Mouse (Mus musculus): Measurements from ENCODE around the gene Fbrsl1. TPM values are rescaled to one million over a fixed set of nuclear protein-coding genes. Genes with fewer than 3 reads are reported as not detected.

Gene Fbrsl1
- polyA plus RNA-seq, 1 experiment from 2014 or later: 12.7 TPM

DNA sequence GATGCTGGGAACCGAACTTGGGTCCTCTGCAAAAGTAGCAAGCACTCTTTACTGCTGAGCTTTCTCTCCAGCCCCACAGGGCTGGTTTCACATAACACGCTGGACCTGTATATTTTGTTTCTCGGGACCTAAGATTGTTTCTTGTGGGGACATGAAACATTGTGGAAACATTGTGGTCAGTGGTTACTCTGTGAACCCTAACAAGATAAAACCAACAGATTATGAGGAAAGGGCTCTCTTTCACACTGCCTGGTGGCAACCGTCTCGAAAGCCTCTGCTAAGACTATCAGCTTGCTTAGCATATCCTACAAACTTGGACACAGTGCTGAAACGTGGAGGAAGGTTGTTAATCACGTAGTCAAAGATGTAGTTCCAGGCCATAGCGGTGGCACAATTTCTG, 101.3 kb downstream of the Fbrsl1 start:
- H3K27ac ChIP-seq: no peak overlapping the region
- H3K27me3 ChIP-seq: peaks cover 15% of the 10 kb centered on the region; the same call in 1 of the 2 replicates
- no peak overlapping the region for H3K9ac ChIP-seq
- whole genome bisulfite sequencing: 78% methylated on average over 8 of the region's 8 CpGs
- no peak overlapping the region for H3K4me2 ChIP-seq
- H3K9me3 ChIP-seq: no peaks in the 10 kb centered on the region
- no peak for ATAC-seq (ENCODE audit: borderline replicate concordance, extremely low read depth, low FRiP score, low TSS enrichment)
- H3K4me1 ChIP-seq: peaks cover 12% of the 10 kb centered on the region
- no peaks in the 10 kb centered on the region for H3K36me3 ChIP-seq
- no peak overlapping the region for H3K4me3 ChIP-seq

DNA sequence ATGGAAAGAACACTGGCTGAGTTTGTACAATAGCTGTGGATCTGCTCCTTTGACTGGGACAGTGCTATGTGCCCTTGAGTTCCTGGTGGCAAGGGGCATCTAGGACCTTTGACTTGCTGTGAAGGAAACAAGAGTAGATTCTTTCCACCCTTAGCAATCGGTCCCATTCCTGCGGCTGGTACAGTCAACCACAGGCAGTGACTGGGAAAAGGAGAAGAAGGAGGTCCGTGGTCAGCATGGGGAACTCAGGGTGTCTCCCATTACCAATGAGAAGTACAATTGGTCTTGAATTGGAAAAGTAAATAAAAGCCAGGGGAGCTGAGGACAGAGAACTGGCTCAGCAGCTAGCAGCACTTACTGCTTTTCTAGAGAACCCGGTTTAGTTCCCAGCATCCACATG, 102.8 kb downstream of the Fbrsl1 start:
- Histone ChIP-seq H3K4me2 (no peak overlapping the region), H3K36me3 (no peaks in the 10 kb centered on the region), H3K4me3 (no peak overlapping the region), H3K4me1 (peaks cover 12% of the 10 kb centered on the region), H3K9ac (no peak overlapping the region), H3K9me3 (no peaks in the 10 kb centered on the region), H3K27me3 (peaks cover 21% of the 10 kb centered on the region), H3K27ac (peak overlapping the region; percentile 74; the same call in 1 of the 2 replicates)
- no peak for ATAC-seq (ENCODE audit: borderline replicate concordance, extremely low read depth, low FRiP score, low TSS enrichment)
- WGBS: 77% methylated on average over 4 of the region's 4 CpGs

- Histone ChIP-seq H3K4me1 (peaks cover 12% of the 10 kb centered on the region), H3K27me3 (peaks cover 21% of the 10 kb centered on the region), H3K27ac (peak within 1 kb of the TSS; percentile 74), H3K36me3 (no peaks in the 10 kb centered on the region), H3K9me3 (no peaks in the 10 kb centered on the region), H3K4me2 (peak within 1 kb of the TSS; percentile 95), H3K4me3 (no peak within 1 kb of the TSS), H3K9ac (no peak within 1 kb of the TSS)
- peak; percentile 48; the same call in 1 of the 2 replicates for ATAC-seq (ENCODE audit: borderline replicate concordance, extremely low read depth, low FRiP score, low TSS enrichment)
- WGBS: 49% methylated on average over 4 of the region's 4 CpGs
Measured at GRCm38 (mm10) chr5:110344524-110344923, 103.8 kb downstream of the Fbrsl1 start, which contains the start of gene Lrcol1. TSS of gene Lrcol1 (plus strand) at chr5:110344730.

- ATAC-seq (ENCODE audit: borderline replicate concordance, extremely low read depth, low FRiP score, low TSS enrichment): peak; percentile 63
- peak within 1 kb of the TSS; percentile 95 for H3K4me2 ChIP-seq
- peaks cover 21% of the 10 kb centered on the region for H3K27me3 ChIP-seq
- under 1% methylated on average over 43 of the region's 43 CpGs for WGBS
- H3K4me1 ChIP-seq: peaks cover 12% of the 10 kb centered on the region
- H3K27ac ChIP-seq: peak within 1 kb of the TSS; percentile 74
- peak within 1 kb of the TSS; percentile 60 for H3K9ac ChIP-seq
- H3K4me3 ChIP-seq: peak within 1 kb of the TSS; percentile 51
- H3K36me3 ChIP-seq: peaks cover 5% of the 10 kb centered on the region; the same call in 1 of the 2 replicates
- no peaks in the 10 kb centered on the region for H3K9me3 ChIP-seq
Measured at GRCm38 (mm10) chr5:110342648-110343284, 105.5 kb downstream of the Fbrsl1 start, which contains the start of gene P2rx2. TSS of gene P2rx2 (minus strand) at chr5:110343212.

DNA sequence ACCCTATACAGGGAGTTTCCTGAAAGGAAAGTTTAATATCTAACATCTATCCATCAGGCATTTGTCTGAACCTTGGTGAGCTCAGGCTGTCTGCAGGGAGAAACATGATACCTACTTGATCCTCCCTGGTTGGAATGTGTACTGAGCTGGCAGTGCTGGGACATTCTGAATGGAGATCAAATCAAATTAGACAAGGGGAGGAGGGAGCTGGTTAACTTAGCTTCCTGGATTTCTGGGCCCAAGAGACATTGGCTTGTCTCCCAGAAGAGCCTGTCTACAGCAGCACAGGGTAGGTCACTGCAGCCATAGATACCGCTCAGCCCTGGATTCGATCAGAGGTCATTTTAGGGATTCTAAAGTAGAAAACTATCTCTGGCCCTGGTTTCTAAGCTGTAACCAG, 109.5 kb downstream of the Fbrsl1 start:
- WGBS: 75% methylated on average over 2 of the region's 2 CpGs
- H3K27ac ChIP-seq: no peak overlapping the region
- no peak overlapping the region for H3K4me3 ChIP-seq
- H3K27me3 ChIP-seq: peaks cover 21% of the 10 kb centered on the region
- H3K4me2 ChIP-seq: no peak overlapping the region
- no peak; the same call in 1 of the 2 replicates for ATAC-seq (ENCODE audit: borderline replicate concordance, extremely low read depth, low FRiP score, low TSS enrichment)
- peaks cover 40% of the 10 kb centered on the region for H3K36me3 ChIP-seq
- no peaks in the 10 kb centered on the region for H3K9me3 ChIP-seq
- peaks cover 12% of the 10 kb centered on the region for H3K4me1 ChIP-seq
- no peak overlapping the region for H3K9ac ChIP-seq

GRCm38 (mm10) chr5:110330508-110330907, 117.8 kb downstream of the Fbrsl1 start:
- H3K4me2 ChIP-seq: no peak overlapping the region
- ATAC-seq (ENCODE audit: borderline replicate concordance, extremely low read depth, low FRiP score, low TSS enrichment): no peak
- no peaks in the 10 kb centered on the region for H3K4me1 ChIP-seq
- H3K9ac ChIP-seq: no peak overlapping the region
- no peaks in the 10 kb centered on the region for H3K27me3 ChIP-seq
- H3K36me3 ChIP-seq: peaks cover 74% of the 10 kb centered on the region
- H3K4me3 ChIP-seq: no peak overlapping the region
- 67% methylated on average over 3 of the region's 3 CpGs for WGBS
- H3K9me3 ChIP-seq: no peaks in the 10 kb centered on the region
- H3K27ac ChIP-seq: no peak overlapping the region

GRCm38 (mm10) chr5:110313127-110313526, 135.2 kb downstream of the Fbrsl1 start:
- H3K4me2 ChIP-seq: no peak overlapping the region
- no peak overlapping the region for H3K4me3 ChIP-seq
- H3K4me1 ChIP-seq: no peaks in the 10 kb centered on the region
- WGBS: 90% methylated on average over 3 of the region's 3 CpGs
- no peaks in the 10 kb centered on the region for H3K9me3 ChIP-seq
- no peaks in the 10 kb centered on the region for H3K27me3 ChIP-seq
- no peak overlapping the region for H3K9ac ChIP-seq
- H3K27ac ChIP-seq: no peak overlapping the region
- H3K36me3 ChIP-seq: peaks cover 69% of the 10 kb centered on the region
- ATAC-seq (ENCODE audit: borderline replicate concordance, extremely low read depth, low FRiP score, low TSS enrichment): no peak

Other genes starting within 250 kb of the Fbrsl1 start
- gene Ankle2, start 217.5 kb downstream of the Fbrsl1 start, polyA plus RNA-seq (2015; fragmentation: Nextera tagmentation; extraction: Ambion mirVana): 26.6 and 29.2 TPM in 2 replicates
- gene Pgam5, start 178.6 kb downstream of the Fbrsl1 start, polyA plus RNA-seq (2015; fragmentation: Nextera tagmentation; extraction: Ambion mirVana): 57.5 and 57.9 TPM in 2 replicates
- 11.3 and 12.8 TPM in 2 replicates for gene Pxmp2, start 162.3 kb downstream of the Fbrsl1 start, polyA plus RNA-seq (2015; fragmentation: Nextera tagmentation; extraction: Ambion mirVana)
- gene Pole, start 162.2 kb downstream of the Fbrsl1 start, polyA plus RNA-seq (2015; fragmentation: Nextera tagmentation; extraction: Ambion mirVana): 35.2 and 36.0 TPM in 2 replicates
- 13.9 and 15.1 TPM in 2 replicates for gene P2rx2, start 105.3 kb downstream of the Fbrsl1 start, polyA plus RNA-seq (2015; fragmentation: Nextera tagmentation; extraction: Ambion mirVana)
- 1.9 and 2.8 TPM in 2 replicates for gene Lrcol1, start 103.8 kb downstream of the Fbrsl1 start, polyA plus RNA-seq (2015; fragmentation: Nextera tagmentation; extraction: Ambion mirVana)
- 0.19 and 0.25 TPM in 2 replicates for gene Galnt9, start 95.9 kb upstream of the Fbrsl1 start, polyA plus RNA-seq (2015; fragmentation: Nextera tagmentation; extraction: Ambion mirVana)
- 53.4 and 55.1 TPM in 2 replicates for gene Noc4l, start 204.9 kb upstream of the Fbrsl1 start, polyA plus RNA-seq (2015; fragmentation: Nextera tagmentation; extraction: Ambion mirVana)
- 22.0 and 27.7 TPM in 2 replicates for gene Ddx51, start 204.9 kb upstream of the Fbrsl1 start, polyA plus RNA-seq (2015; fragmentation: Nextera tagmentation; extraction: Ambion mirVana)

Data from lung, embryonic 15.5 days (tissue).